Mouse (Mus musculus) limb, embryonic 12.5 days (tissue): ENCODE measurements at regions not wholly inside any gene's neighbourhood (a gene's known extent, or its start where the extent isn't known, plus 50 kb on each side); places are given as distances from the start of the nearest gene placed in this dataset.

Source experiments
- ATAC-seq: fragments of 200-750 bp; cut with Nextera tagmentation; 2 replicates; pipeline ENCODE4 v1.8.0; 2017; ENCODE audit warnings: low read depth, moderate TSS enrichment; ENCODE audit not compliant: insufficient number of reproducible peaks, insufficient read depth, low FRiP score, low TSS enrichment
- H3K27ac ChIP-seq: fragments of 300-500 bp; sonication (generic); 2 replicates; pipeline ENCODE4 v1.5.1; 2016; ENCODE audit warnings: mild to moderate bottlenecking, moderate library complexity
- H3K27me3 ChIP-seq: fragments of 300-500 bp; sonication (generic); 2 replicates; pipeline ENCODE4 v1.6.1; 2016; ENCODE audit warnings: mild to moderate bottlenecking, moderate library complexity
- H3K36me3 ChIP-seq: fragments of 300-500 bp; sonication (generic); 2 replicates; pipeline ENCODE4 v1.6.1; 2016; ENCODE audit warnings: mild to moderate bottlenecking, moderate library complexity
- H3K4me1 ChIP-seq: fragments of 300-500 bp; sonication (generic); replicated peaks from 2 replicates; pipeline ENCODE4 v1.6.1; 2016
- H3K4me2 ChIP-seq: fragments of 300-500 bp; sonication (generic); 2 replicates; pipeline ENCODE4 v1.6.1; 2016; ENCODE audit warnings: mild to moderate bottlenecking, moderate library complexity
- H3K4me3 ChIP-seq: fragments of 300-500 bp; sonication (generic); replicated peaks from 2 replicates; pipeline ENCODE4 v1.5.1; 2016; ENCODE audit warnings: mild to moderate bottlenecking
- H3K9ac ChIP-seq: fragments of 300-500 bp; sonication (generic); replicated peaks from 2 replicates; pipeline ENCODE4 v1.6.1; 2016; ENCODE audit warnings: mild to moderate bottlenecking, moderate library complexity
- H3K9me3 ChIP-seq: fragments of 300-500 bp; sonication (generic); 2 replicates; pipeline ENCODE4 v1.6.1; 2016; ENCODE audit warnings: mild to moderate bottlenecking, moderate library complexity
- WGBS: fragments of 180-500 bp; shearing (Covaris S2); methylation state at CpG from one replicate; pipeline ENCODE4 v1.1.7; 2016; 5-methylcytosine and 5-hydroxymethylcytosine counted together

DNA sequence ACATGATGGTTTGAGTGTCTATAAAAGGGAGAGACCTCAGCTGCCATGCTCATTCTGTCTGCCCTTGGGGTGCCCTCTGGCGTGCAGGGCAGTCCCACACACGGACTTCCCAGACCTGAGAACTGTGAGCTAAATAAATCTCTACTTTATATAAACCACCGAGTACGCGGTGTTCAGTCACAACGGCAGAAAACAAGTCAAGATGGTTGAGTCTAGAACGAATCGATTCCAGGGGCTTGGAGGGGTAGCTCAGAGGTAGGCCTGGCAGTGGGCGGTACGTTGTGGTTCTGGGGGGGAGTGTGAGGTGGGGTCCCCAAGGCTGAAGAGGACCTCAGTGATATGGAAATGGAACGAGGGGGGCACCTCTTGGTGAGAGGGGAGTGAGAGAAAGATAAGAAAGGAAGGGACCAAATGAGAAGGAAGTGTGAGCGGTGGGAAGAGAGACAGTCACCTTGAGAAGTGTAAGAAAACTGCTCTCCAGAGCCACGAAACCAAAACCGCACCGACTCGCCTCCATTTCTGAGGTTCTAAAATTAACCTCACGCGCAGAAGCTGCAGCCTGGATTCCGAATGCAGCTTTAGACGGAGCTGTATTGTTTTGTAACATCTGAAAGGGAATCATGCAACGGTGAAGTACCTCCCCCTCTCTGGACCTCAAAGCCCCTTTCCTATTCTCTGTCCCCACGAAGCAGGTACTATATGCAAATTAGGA is 117.0 kb downstream of the Mis18a start:
- no peaks in the 10 kb centered on the region for H3K27me3 ChIP-seq
- WGBS, result 91% methylated on average over 22 of the region's 22 CpGs
- no peak overlapping the region for H3K4me3 ChIP-seq
- H3K4me2 ChIP-seq, result no peak overlapping the region
- no peak overlapping the region for H3K9ac ChIP-seq
- no peak for ATAC-seq
- H3K4me1 ChIP-seq, result peaks cover 8% of the 10 kb centered on the region; the same call in 1 of the 2 replicates
- no peaks in the 10 kb centered on the region for H3K36me3 ChIP-seq
- no peaks in the 10 kb centered on the region for H3K9me3 ChIP-seq
- no peak overlapping the region for H3K27ac ChIP-seq

DNA sequence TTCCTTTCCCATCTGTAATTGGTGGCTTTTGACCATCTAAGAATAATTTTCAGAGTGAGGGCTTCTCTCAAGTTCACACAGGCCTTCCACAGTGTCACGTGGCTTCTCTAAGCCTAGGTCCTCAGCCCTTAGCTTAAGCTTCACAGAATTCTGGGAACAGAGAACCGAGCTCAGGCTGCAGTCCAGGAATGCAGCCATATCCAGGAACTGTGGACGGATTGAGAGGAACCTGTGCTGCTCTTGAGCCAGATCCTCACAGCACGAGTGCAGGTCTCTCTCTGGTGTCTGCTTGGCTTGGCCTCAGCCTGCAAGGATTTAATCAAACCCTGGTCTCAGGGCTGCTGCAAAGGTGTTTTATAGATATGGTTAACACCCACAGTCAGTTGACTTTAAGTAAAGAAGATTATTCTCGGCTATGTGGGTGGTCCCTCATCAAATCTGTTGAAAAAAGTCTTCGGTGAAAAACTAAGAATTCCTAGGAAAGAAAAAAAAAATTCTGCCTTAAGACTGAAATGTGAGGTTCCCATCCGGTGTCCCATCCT is 127.8 kb downstream of the Mis18a start:
- Histone ChIP-seq H3K27me3 (no peaks in the 10 kb centered on the region), H3K27ac (no peak overlapping the region), H3K4me1 (no peaks in the 10 kb centered on the region; the same call in 1 of the 2 replicates), H3K36me3 (no peaks in the 10 kb centered on the region), H3K4me3 (no peak overlapping the region), H3K9me3 (peaks cover 20% of the 10 kb centered on the region; the same call in 1 of the 2 replicates), H3K9ac (no peak overlapping the region), H3K4me2 (no peak overlapping the region)
- WGBS, result 67% methylated on average over 7 of the region's 7 CpGs
- no peak for ATAC-seq

DNA sequence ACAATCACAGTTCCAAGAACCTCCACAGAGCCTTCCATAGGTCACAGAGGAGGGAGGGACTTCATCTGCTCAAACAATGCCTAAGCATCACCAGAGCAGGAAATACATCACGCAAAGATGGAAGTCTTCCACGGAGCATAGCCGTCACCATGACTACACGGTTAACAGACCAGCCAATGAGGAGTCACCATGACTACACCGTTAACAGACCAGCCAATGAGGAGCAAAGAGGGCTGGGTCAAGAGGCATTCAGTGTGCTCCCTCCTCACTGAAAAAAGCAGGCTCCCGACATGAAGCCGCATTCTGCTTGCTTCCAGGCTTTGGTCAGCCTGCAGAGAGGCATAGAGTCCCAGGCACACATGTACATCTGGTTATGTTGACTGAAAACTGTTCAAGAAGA is 128.5 kb downstream of the Mis18a start:
- H3K36me3 ChIP-seq, result no peaks in the 10 kb centered on the region
- ATAC-seq, result no peak
- H3K9me3 ChIP-seq, result peaks cover 20% of the 10 kb centered on the region; the same call in 1 of the 2 replicates
- 79% methylated on average over 7 of the region's 7 CpGs for WGBS
- H3K4me1 ChIP-seq, result no peaks in the 10 kb centered on the region; the same call in 1 of the 2 replicates
- no peak overlapping the region for H3K4me3 ChIP-seq
- H3K27ac ChIP-seq, result no peak overlapping the region
- H3K27me3 ChIP-seq, result no peaks in the 10 kb centered on the region
- no peak overlapping the region for H3K9ac ChIP-seq
- H3K4me2 ChIP-seq, result no peak overlapping the region

DNA sequence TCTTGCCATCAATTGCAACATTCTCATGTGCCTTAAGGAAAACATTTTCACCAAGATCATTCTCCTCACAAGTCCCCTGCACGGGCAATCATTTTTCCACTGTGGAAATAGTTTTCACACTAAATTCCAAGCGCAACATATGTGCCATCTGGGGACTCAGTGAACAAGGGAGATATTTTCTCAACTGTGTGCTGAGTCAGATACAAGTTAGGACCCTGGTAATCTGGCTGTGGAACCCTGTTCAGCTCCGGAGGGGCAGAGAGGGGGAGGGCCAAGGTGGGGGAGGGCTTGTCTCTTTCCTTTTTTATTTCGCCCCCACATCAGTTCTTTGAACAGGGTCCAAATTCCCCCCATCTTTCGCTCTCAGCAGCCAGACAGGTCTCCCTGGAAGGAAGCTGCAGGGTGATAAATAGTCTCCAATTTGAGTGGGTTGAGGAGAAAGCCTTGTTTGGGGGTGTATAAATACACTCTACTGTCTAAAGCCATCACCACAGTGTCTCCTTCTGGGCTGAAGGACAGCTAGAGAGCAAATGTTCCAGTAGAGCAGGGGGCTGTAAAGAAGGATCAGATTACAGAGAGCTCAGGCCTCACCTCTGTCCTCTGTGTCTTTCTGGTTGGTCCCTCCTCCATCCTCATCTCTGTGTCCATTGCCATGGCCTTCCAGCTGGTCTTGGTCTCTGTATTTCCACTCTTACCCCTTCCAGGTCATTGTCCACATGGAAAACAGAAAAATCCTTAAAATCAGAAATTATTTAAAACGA is 134.3 kb downstream of the Mis18a start:
- Histone ChIP-seq H3K4me1 (peaks cover 10% of the 10 kb centered on the region), H3K27me3 (no peaks in the 10 kb centered on the region), H3K4me3 (no peak overlapping the region), H3K4me2 (no peak overlapping the region), H3K9me3 (peaks cover 12% of the 10 kb centered on the region; the same call in 1 of the 2 replicates), H3K27ac (no peak overlapping the region; the same call in 1 of the 2 replicates), H3K9ac (no peak overlapping the region), H3K36me3 (no peaks in the 10 kb centered on the region)
- WGBS, result 59% methylated on average over 6 of the region's 6 CpGs
- no peak for ATAC-seq

DNA sequence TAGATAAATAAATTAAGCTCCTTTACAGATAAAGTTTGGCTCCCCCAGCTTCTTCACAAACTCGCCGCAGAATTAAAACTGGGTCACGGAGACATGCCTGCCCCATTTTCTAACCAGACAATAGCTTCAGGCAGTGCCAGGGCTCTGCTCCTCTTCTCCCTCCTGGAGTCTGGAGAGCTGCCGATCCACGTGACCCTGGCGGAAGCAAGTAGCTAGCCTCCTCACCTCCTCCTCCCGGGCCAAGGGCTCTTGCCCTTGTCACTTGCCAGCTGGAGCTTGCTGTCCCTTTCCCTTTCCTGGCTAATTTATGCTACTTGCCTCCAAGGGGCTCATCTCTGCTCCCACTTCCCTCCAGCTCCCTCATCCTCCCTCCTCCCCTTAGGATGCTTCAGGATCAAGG is 142.0 kb downstream of the Mis18a start:
- no peak overlapping the region for H3K4me3 ChIP-seq
- no peak overlapping the region for H3K27ac ChIP-seq
- WGBS, result 84% methylated on average over 7 of the region's 7 CpGs
- no peak for ATAC-seq
- no peaks in the 10 kb centered on the region for H3K27me3 ChIP-seq
- H3K9me3 ChIP-seq, result peaks cover 16% of the 10 kb centered on the region
- no peaks in the 10 kb centered on the region for H3K36me3 ChIP-seq
- H3K4me1 ChIP-seq, result no peaks in the 10 kb centered on the region
- no peak overlapping the region for H3K4me2 ChIP-seq
- no peak overlapping the region for H3K9ac ChIP-seq

DNA sequence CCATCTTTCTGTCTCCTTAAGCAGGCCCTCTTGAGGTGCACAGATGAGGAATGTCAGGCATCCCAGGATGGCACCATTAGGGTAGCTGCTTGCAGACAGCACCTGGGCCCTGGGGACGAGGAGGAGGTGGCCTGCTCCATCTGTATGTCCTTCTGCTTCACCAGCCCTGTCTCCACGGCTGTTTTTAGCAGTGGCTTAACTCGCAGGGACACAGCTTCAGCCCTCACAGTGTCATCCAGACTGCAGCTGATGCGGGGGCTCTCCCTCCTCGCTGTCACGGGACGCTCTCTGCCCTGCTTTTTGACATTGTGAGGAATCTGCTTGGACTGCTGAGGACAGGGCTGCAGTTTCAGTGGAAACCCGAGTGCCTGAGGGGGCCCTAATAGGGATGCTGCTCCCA is 146.8 kb downstream of the Mis18a start:
- H3K27me3 ChIP-seq, result no peaks in the 10 kb centered on the region
- 64% methylated on average over 8 of the region's 8 CpGs for WGBS
- H3K4me1 ChIP-seq, result no peaks in the 10 kb centered on the region
- H3K27ac ChIP-seq, result no peak overlapping the region
- H3K9me3 ChIP-seq, result 0 out of 2 replicates have a peak, but pooled peaks cover 3% of the 10 kb centered on the region
- H3K4me3 ChIP-seq, result no peak overlapping the region
- no peak overlapping the region for H3K9ac ChIP-seq
- H3K36me3 ChIP-seq, result no peaks in the 10 kb centered on the region
- ATAC-seq, result no peak
- no peak overlapping the region for H3K4me2 ChIP-seq

DNA sequence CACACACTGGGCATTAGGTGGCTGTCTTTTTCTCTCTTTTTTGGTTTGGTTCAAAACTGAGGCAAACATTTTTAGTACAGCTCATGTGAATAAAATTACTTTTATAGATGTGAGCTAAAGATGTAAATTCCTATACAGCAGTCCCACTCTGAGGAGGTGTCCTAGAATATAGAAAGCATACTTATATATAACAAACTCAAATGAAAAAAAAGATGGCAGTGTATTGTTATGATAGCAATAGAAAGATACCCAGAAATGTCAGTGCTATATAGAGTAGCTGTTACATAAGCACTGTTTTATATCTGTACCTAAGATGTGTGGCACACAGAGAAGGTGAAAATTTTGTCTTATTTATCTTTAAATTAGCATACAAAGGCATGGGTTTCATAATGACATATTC is 156.1 kb downstream of the Mis18a start:
- no peak overlapping the region for H3K27ac ChIP-seq
- H3K36me3 ChIP-seq, result no peaks in the 10 kb centered on the region
- no peak overlapping the region for H3K4me3 ChIP-seq
- no peak for ATAC-seq
- no peaks in the 10 kb centered on the region for H3K9me3 ChIP-seq
- H3K9ac ChIP-seq, result no peak overlapping the region
- H3K27me3 ChIP-seq, result no peaks in the 10 kb centered on the region
- H3K4me1 ChIP-seq, result no peaks in the 10 kb centered on the region
- H3K4me2 ChIP-seq, result no peak overlapping the region

DNA sequence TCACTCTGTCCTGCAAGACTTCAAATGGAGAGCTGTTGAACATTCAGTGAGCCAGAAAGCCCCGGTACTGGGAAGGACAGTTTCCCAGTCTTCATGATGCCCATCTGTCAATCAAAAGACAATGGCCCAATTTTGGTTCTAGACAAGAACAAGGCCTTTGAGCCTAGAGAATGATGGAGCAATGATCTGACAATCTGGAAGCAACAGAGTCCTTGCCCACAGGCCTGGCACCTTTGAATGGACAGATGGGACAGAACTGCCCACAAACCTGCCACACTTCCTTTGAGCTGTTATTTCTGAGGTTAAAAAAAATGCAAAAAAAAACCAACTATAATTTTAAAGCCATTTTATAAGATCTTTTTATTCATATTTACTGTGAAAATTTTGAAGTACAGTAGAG is 157.4 kb downstream of the Mis18a start:
- H3K4me1 ChIP-seq, result no peaks in the 10 kb centered on the region
- H3K9me3 ChIP-seq, result no peaks in the 10 kb centered on the region
- 87% methylated on average over 1 of the region's 1 CpGs for whole genome bisulfite sequencing
- no peak overlapping the region for H3K4me3 ChIP-seq
- no peak overlapping the region for H3K9ac ChIP-seq
- H3K36me3 ChIP-seq, result no peaks in the 10 kb centered on the region
- no peaks in the 10 kb centered on the region for H3K27me3 ChIP-seq
- no peak for ATAC-seq
- H3K27ac ChIP-seq, result no peak overlapping the region
- H3K4me2 ChIP-seq, result no peak overlapping the region

DNA sequence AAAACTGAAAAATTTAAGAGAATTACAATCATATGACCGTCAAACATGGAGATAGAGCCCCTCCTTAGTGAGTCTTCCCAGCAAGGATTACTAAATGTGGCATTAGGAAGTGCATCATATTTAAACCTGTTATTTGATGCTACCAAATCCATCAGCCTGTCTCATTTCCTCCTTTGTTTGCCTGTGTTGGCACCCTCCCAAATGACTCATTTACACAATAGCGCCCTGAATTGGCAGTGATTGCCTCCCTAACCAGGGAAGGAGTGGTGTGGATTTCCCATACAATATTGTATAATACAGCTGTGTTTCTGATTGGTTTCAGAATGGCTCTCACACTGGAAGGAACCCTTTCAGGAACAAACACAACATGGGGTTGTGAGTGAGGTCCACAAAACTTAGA is 162.0 kb downstream of the Mis18a start:
- H3K4me1 ChIP-seq, result no peaks in the 10 kb centered on the region
- no peak overlapping the region for H3K27ac ChIP-seq
- no peak overlapping the region for H3K9ac ChIP-seq
- no peaks in the 10 kb centered on the region for H3K9me3 ChIP-seq
- H3K27me3 ChIP-seq, result no peaks in the 10 kb centered on the region
- H3K4me3 ChIP-seq, result no peak overlapping the region
- 83% methylated on average over 2 of the region's 2 CpGs for WGBS
- no peaks in the 10 kb centered on the region for H3K36me3 ChIP-seq
- no peak for ATAC-seq
- H3K4me2 ChIP-seq, result no peak overlapping the region

DNA sequence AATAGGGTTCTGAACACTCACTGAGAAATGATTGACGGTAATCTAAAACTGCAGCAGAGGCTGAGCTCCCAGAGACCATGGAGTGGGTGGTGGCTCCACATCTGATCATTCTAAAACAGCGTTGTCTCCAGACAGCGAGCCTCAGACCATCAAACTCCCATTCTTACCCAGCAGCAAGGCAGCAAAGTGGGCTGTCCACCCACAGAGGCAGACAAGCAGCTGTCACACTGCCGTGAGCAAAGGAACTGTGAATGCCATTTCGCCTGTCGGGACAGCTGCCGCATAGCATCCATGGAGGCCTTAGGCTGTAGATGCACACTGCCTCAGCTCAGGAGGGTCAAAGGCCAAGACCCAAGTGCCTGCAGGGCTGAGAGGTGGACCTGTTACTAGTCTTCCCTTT is 167.3 kb downstream of the Hunk start:
- ATAC-seq, result no peak
- 87% methylated on average over 7 of the region's 7 CpGs for WGBS

DNA sequence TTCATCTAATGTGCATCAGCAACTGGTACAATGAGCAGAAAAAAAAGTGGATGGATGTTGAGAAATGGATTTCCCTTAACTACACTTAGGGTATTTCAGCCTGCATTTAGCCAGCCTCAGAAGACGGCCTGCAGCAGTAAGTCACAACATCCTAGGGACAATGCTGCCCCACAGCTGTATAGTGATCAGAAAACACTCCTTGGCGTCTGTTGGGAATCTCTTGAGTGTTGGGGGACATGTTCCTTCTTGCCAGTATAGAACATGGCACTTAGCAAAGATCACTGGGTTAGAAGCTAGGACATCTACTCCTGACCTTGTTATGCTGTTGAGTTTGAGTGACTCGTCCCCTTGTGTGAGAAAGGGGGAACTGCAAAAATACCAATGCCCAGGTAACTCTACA is 165.2 kb downstream of the Hunk start:
- 79% methylated on average over 3 of the region's 3 CpGs for WGBS

More for the DNA sequence above, 167.3 kb downstream of the Hunk start:
- Histone ChIP-seq H3K9ac (no peak overlapping the region), H3K4me2 (no peak overlapping the region), H3K4me3 (no peak overlapping the region), H3K9me3 (peaks cover 12% of the 10 kb centered on the region; the same call in 1 of the 2 replicates), H3K27ac (no peak overlapping the region), H3K27me3 (no peaks in the 10 kb centered on the region), H3K36me3 (no peaks in the 10 kb centered on the region), H3K4me1 (no peaks in the 10 kb centered on the region)

More for the DNA sequence above, 165.2 kb downstream of the Hunk start:
- no peak overlapping the region for H3K9ac ChIP-seq
- no peak for ATAC-seq
- H3K27ac ChIP-seq, result no peak overlapping the region
- 0 out of 2 replicates have a peak, but pooled peaks cover 2% of the 10 kb centered on the region for H3K4me1 ChIP-seq
- H3K27me3 ChIP-seq, result 0 out of 2 replicates have a peak, but pooled peaks cover 4% of the 10 kb centered on the region
- H3K4me3 ChIP-seq, result no peak overlapping the region
- H3K9me3 ChIP-seq, result peaks cover 12% of the 10 kb centered on the region; the same call in 1 of the 2 replicates
- no peak overlapping the region for H3K4me2 ChIP-seq
- no peaks in the 10 kb centered on the region for H3K36me3 ChIP-seq
